Mouse (Mus musculus) adrenal gland, postnatal 14 days (tissue): ENCODE results near the gene Hhipl1. TPM values are rescaled to one million over a fixed set of nuclear protein-coding genes. Genes with fewer than 3 reads are reported as not detected.
A peak's percentile ranks its signal among the peaks of the same experiment; 100 is the strongest.

Experiments used
- DNase-seq: peaks from one replicate; pipeline ENCODE4 v3.0.0; 2021; ENCODE audit warnings: mixed read lengths
- total RNA-seq: library from RNA; stranded (reverse); gene quantifications from 2 replicates; pipeline ENCODE4 v1.2.3, GENCODE M21; 2021

Hhipl1 gene
- total RNA-seq, 1 experiment from 2014 or later: 0.67 TPM

- no peak for DNase-seq
These were observed 6.4 kb downstream of the Hhipl1 start for GRCm38 (mm10) chr12:108312432-108312851.

- no peak for DNase-seq
These were observed 7.2 kb downstream of the Hhipl1 start for GRCm38 (mm10) chr12:108313244-108313772.

DNA sequence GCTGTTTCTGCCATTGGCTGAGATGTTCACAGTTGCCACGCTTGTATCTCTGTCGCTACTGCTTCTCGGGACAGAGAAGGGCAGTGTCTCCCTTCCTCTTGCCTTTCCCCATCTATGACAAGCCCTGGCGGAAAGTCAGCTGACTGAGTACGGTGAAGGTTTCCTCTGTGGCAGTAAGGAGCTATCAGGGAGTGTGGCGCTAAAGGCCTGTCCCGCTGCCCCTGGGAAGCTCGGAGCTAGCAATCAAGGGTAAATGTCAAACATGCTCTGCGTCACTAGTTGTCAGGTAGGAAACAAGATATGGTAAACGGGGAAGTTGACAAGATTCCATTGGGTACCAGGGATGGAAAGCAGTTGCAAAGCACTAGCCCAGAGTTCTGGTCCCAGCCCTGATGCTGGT, 9.7 kb downstream of the Hhipl1 start:
- no peak for DNase-seq

DNA sequence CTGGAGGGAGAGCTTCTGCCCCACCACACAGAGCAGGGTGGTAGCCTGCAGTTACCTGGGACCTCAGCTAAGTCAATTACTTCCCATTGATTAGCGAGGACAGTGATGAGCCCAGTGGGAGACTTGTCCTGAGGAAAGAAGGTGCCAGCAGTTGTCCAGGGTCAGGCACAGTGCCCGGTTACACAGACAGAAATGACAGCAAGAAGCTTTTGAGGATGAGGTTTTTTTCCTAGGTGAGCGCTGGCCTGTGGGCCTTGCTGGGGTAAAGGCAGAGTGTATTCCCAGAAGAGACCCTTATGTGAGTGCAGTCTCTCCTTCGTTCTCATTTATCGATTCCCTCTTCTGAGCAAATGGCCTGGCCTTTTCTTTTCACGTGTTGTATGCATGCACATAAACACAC, 10.6 kb downstream of the Hhipl1 start:
- DNase-seq: no peak

DNA sequence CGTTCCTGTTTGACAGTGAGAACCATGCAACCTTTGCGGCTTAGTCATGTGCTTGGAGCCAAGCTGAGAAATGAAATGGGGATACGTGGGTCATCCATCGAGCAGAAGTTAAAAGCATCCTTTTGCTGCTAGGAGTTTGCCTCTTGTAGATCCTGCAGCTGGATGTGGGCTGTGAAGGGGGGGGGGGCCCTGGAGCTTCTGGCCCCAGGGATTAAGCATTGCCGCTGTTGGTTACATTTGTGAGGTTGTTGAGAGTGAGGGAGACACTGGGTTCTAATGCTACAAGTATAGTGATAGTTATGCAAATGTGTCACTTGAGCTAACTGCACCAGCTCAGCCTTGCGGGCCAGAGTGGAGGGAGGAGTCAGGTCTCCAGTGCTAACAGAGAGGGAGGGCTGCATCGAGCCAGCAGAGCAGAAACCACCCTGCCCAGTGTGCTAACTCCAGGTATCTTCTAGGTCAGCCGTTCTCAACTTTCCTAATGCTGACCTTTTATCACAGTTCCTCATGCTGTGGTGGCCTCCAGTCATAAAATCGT, 11.2 kb downstream of the Hhipl1 start:
- DNase-seq: no peak

- DNase-seq: no peak
These were observed 11.9 kb downstream of the Hhipl1 start for GRCm38 (mm10) chr12:108317826-108318430.

- DNase-seq: no peak
These were observed 12.4 kb downstream of the Hhipl1 start for GRCm38 (mm10) chr12:108318499-108318898.

DNA sequence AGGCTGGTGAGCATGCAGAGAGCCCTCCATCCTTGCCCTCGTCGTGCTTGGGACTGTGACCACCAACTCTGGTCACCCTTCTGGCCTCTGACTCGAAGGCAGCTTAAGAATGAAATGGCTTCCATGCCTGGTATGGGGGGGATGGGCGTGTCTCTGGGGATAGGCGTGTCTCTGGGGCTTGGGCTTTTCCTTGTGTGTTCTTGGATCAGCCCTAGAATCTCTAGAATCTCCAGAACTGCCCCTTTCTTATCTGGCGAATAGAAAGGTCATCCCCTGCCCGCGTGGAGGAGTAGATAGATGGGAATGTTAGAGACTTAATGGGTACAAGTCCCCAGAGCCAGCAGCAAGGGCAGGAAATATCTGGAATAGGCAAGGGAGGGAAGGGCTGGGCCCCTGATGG, 14.0 kb downstream of the Hhipl1 start:
- no peak for DNase-seq

DNA sequence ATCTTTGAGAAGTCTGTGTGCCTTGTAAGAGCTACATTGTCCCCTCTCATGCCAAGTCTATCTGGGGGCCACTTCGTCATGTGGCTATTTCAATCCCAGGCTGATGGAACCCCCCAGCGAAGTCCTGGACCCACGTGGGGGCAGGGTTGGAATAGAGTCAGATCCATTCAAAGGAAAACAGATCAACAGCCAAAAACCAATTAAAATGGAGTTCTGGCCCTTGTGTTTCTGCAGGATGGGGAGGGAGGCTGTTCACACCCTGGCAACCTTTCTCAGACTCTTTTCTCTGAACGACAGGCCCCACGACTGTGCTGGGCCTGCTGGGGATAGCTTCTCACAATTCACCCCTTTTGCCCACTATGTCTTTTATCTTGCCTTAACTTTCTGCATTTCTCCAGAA, 20.3 kb downstream of the Hhipl1 start:
- no peak for DNase-seq

DNA sequence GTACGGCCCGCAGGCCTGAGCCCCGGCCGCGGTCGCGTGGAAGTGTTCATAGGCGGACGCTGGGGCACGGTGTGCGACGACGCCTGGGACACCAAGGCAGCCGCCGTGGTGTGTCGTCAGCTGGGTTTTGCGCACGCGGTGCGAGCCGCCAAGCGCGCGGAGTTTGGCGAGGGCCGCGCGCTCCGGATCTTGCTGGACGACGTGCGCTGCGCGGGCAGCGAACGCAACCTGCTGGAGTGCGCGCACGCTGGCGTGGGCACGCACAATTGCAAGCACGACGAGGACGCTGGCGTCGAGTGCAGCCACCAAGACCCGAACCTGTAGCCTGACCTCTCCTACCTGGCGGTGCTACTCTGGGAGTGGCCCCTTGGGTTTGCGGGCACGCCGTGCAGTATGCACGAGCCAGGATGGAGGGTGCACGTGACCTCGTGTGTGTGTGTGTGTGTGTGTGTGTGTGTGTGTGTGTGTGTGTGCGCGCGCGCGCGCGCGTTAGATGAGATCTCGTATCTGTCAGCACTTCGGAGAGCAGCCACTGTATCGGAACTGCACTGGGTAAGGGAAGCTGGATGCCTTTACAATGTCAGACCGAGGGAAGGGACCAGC, 21.9 kb downstream of the Hhipl1 start:
- DNase-seq: peak; percentile 75

GRCm38 (mm10) chr12:108333056-108333455, 27.0 kb downstream of the Hhipl1 start:
- DNase-seq: peak; percentile 93

GRCm38 (mm10) chr12:108333481-108333882, 27.4 kb downstream of the Hhipl1 start:
- no peak for DNase-seq

GRCm38 (mm10) chr12:108333895-108334445, 27.9 kb downstream of the Hhipl1 start, which contains the start of gene Cyp46a1:
Gene Cyp46a1, plus strand, starts transcription at chr12:108334381.
- peak; percentile 100 for DNase-seq

DNA sequence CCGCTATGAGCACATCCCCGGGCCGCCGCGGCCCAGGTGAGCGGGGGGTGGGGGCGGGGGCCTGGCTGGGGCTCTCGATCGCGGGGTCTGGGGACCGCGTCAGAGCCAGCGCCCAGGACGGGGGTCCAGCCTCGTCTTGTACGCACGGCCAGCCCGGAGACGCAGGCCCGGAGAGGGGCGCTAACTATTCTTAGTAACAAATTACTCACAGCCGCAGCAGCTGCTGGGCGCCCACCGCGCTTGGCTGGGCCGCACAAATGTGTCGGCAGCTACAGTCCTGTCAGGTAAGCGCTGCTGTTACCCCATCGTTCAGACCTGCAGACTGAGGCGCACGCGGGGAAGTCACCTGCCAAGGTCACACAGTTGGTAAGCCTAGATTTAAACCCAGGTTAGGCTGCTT, 28.5 kb downstream of the Hhipl1 start:
- peak; percentile 28 for DNase-seq

- peak; percentile 61 for DNase-seq
These were observed 32.6 kb downstream of the Hhipl1 start for GRCm38 (mm10) chr12:108338572-108339190.

DNA sequence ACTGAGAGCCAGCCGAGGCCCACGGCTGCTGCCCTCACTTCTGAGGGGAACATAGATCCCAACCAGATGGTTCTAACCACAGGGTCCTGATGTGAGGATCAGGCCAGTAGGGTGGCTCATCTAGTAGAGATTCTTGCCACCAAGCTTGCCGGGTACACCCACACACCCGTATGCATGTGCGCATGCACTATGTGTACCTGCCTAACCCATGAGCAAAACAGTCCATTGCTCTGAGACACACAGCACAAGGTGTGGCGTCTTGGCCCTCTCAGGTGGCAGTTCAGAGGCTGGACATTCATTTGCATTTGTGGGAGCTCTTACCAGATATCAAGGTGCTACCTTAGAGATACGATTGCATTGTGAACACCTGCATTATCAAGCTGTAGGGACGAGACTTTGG, 42.1 kb downstream of the Hhipl1 start:
- DNase-seq: no peak

- DNase-seq: no peak
These were observed 43.0 kb downstream of the Hhipl1 start for GRCm38 (mm10) chr12:108349026-108349425.

GRCm38 (mm10) chr12:108350931-108351330, 44.9 kb downstream of the Hhipl1 start:
- no peak for DNase-seq

- peak; percentile 25 for DNase-seq
These were observed 46.5 kb downstream of the Hhipl1 start for GRCm38 (mm10) chr12:108352371-108353136.

GRCm38 (mm10) chr12:108354284-108354683, 48.2 kb downstream of the Hhipl1 start:
- no peak for DNase-seq

- no peak for DNase-seq
These were observed 49.2 kb downstream of the Hhipl1 start for GRCm38 (mm10) chr12:108355271-108355670.

DNA sequence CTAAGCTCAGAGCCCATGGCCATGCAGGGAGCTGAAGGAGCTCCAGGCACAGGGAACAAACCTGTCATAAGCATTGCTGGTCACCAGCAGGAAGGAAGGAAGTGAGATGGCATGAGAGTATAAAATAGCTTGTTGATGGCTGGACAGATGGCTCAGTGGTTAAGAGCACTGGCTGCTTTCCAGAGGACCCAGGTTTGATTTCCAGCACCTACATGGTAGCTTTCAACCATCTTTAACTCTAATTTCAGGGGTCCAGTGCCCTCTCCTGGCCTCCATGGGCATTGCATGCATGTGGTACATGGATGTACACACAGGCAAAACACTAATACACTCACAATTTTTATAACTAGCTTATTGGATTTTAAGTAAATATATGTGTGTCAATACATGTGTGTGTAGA, 49.9 kb downstream of the Hhipl1 start:
- DNase-seq: no peak
